8 mouse cellular contexts compared by ENCODE assay signal in the genomic region with DNA sequence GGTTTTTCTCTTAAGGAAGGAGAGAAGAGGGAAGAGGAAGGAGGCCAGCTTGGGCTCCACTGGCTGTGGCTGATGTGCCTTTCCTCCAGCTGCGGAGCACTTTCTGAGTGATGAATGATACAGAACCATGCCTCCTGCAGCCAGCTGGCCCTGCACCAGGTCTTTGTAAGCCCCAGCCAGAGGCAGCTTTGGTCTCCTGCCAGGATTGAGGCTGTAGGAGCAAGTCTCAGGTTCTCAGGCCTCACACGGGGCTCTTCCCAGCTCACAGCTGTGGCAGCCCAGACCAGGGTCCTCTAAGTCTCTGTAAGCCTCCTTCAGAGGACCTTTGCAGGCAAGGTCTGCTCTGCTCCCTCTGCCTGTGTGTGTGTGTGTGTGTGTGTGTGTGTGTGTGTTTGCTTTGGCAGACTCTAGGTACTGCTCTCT.
A peak's percentile ranks its signal among the peaks of the same experiment; 100 is the strongest.
DNase-seq lines count a peak whose midpoint lies in the region; ATAC-seq and TF ChIP-seq lines count a peak whose summit lies in the region.

No protein-coding gene starts in this region.

- H3K27ac ChIP-seq in hindbrain, embryonic 10.5 days, result peak overlapping the region; percentile 9; the same call in 1 of the 2 replicates
- peak overlapping the region; percentile 40; the same call in 1 of the 2 replicates for H3K27ac ChIP-seq in lung, postnatal 0 days (ENCODE audit: low read length)

- peaks cover 21% of the 10 kb centered on the region for H3K4me1 ChIP-seq in hindbrain, embryonic 10.5 days (replicated peaks)
- peaks cover 11% of the 10 kb centered on the region; the same call in 1 of the 2 replicates for H3K4me1 ChIP-seq in lung, postnatal 0 days (ENCODE audit: insufficient read depth, low read depth, low read length)

- no peak overlapping the region for H3K4me3 ChIP-seq in hindbrain, embryonic 10.5 days
- H3K4me3 ChIP-seq in lung, postnatal 0 days (ENCODE audit: low read depth, low read length), result no peak overlapping the region

- TF ChIP-seq EP300 in lung, postnatal 0 days (IDR thresholded peaks at IDR 0.05), result peak; percentile 70

- 34% methylated on average over 2 of the region's 2 CpGs for WGBS in hindbrain, embryonic 10.5 days
- 0% methylated on average over 2 of the region's 2 CpGs for WGBS in lung, postnatal 0 days

- H3K36me3 ChIP-seq in hindbrain, embryonic 10.5 days, result no peaks in the 10 kb centered on the region
- no peaks in the 10 kb centered on the region for H3K36me3 ChIP-seq in lung, postnatal 0 days (ENCODE audit: insufficient read depth, low read length)

- peak; percentile 41 for DNase-seq in 416B (ENCODE audit: low read depth)
- DNase-seq in brain, adult 2 months (ENCODE audit: low read depth, low spot score), result peak; percentile 83
- peak; percentile 45 to 64 for DNase-seq in frontal cortex, postnatal 36 days (ENCODE audit: low spot score in 2 of 2)
- DNase-seq in hindbrain, embryonic 10.5 days (ENCODE audit: low spot score), result peak; percentile 33
- DNase-seq in layer of hippocampus, postnatal 14 days (ENCODE audit: low spot score in 2 of 2), result peak; percentile 42 to 73
- peak; percentile 89 for DNase-seq in lung, postnatal 0 days (ENCODE audit: low spot score)
- peak; percentile 63 for DNase-seq in right cerebral cortex, adult 18-20 months
- no peak for DNase-seq in c-Kit-positive CD71-positive TER-119-positive erythroid progenitor cells, embryonic 14.5 days (ENCODE audit: low spot score)

- H3K27me3 ChIP-seq in hindbrain, embryonic 10.5 days (ENCODE audit: insufficient read depth, poor library complexity, severe bottlenecking), result no peaks in the 10 kb centered on the region; the same call in 1 of the 2 replicates
- H3K27me3 ChIP-seq in lung, postnatal 0 days (replicated peaks; ENCODE audit: insufficient read depth, low read length), result no peaks in the 10 kb centered on the region

- no peaks in the 10 kb centered on the region for H3K9me3 ChIP-seq in hindbrain, embryonic 10.5 days
- no peaks in the 10 kb centered on the region for H3K9me3 ChIP-seq in lung, postnatal 0 days (ENCODE audit: low read length)

- 0 out of 2 replicates have a peak, but pooled peaks have one; percentile 4 for TF ChIP-seq CTCF in lung, postnatal 0 days (IDR thresholded peaks at IDR 0.05)

- no peak overlapping the region for H3K9ac ChIP-seq in lung, postnatal 0 days (replicated peaks; ENCODE audit: low read depth)

- H3K4me2 ChIP-seq in lung, postnatal 0 days (replicated peaks; ENCODE audit: low read depth, low read length), result no peak overlapping the region

- ATAC-seq in lung, postnatal 0 days, result peak; percentile 89
